Mouse (Mus musculus): ENCODE results near the gene Celf2. TPM values are rescaled to one million over a fixed set of nuclear protein-coding genes. Genes with fewer than 3 reads are reported as not detected.

Gene Celf2
- total RNA-seq, 2 experiments from 2014 or later: 53.7 to 61.2 TPM

DNA sequence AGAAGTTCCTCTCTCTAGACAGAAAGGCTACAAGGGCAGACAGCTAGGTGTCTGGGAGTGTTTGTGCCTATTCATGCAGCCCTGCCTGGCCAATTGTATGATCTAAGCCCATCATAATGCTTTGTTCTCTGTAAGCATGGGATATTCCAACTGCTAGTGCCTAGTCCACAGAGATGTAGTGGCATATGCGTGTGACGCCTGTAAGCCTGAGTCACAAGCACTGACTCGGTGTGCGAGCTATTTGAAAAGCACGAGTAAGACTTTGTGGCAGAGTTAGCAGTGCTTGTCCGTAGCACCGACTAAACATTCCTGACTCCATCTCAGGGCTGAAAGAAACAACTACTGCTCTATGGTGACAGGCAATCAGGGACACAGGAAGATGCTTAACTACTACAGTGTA lies 960.1 kb downstream of the Celf2 start:
- intact Hi-C loops (cut with DNase I; ENCODE audit: low total_unique reads): no loop called here
- DNase-seq: no peak

DNA sequence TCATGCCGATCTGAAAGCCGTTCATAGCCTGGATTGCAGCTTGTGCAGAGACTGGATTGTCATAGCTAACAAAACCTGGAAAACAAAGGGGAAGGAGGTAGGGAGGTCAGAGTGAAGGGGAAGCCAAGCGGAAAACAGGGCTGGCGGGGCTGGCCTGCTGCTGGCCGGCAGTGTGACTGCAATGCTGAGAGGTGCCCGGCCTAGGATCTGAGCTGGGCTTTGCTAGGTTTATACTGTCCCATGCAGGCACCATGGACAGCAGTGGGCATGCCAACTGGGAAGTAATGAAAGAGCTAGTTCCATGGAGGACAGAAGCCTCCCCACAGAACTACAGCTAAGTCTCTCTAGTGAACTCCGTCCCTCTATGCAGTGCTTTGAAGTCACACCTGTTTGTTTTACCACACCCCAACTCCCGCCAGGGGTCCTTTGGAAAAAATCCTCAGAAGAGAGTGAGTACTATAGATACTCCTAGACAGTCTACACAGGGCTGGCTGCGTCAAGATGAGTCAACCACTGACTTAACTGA lies 962.2 kb downstream of the Celf2 start:
- DNase-seq: no peak
- intact Hi-C loops (cut with DNase I; ENCODE audit: low total_unique reads): no loop called here

DNA sequence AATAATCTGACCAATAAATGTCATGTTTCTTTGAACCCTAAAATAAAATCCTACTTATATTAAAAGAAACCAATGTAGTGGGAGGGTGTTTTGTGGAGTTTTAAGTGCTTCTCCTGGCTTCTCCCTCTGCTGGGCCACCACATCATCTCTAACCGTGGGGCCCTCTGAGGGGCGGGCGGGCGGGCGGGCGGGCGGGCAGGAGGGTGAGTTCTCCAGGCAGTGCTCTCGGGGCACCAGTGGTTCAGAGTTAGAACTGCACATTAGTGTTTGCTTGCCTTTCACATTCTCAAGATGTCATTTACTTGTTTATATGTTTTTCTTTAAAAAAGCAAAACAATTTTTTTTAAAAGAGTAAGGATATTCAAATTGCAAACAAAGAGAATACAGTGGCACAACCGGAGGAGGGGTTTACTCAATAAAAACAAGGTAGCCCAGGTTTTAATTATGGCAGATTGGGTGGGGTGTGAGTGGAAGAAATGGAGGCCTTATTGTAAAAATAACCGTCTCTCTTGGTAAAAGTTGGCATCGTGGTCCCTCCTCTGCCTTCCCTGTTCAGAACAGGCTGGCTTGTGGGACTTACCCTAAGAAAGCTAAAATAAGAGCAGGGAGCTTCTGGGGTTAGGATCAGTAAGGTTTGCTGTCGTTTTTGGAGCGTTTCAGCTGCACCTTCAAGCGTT lies 962.8 kb downstream of the Celf2 start:
- no peak for DNase-seq

DNA sequence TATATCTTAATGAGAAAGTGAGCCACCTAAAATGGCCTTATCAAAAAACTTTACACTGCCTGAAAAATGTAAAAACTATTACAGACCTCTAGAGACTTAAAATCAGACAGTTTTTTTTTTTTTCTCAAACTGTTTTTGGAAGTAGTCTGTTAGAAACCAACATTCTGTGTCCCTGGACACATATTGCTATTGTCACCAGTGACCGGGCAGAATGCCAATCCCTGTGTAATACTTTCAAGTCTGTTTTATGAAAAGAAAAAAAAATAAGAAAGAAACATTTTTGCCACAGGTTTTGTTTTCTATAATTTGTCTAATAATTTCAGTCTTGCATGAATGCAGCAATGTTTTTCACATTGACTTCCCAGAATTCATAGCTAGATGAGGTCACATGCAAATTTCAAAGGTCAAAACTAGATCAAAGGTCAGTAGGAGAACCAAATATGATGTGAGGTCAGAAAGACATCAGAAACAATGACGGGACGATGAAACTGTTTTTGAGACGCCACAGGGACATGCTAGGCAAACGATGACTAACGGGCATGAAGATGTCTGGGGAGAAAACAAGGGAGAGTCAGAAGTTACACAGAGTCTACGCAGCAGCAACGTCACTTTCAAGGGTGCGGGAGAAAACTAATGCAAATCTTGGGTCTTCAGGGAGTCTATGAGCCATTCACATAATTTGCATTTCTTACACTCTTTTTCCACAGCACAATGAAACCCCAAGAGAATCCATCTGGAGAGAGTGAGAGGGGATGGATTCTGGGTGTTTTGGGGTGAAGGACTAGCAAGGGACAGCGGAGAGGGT lies 964.0 kb downstream of the Celf2 start:
- DNase-seq: peak; percentile 29
- intact Hi-C loops (cut with DNase I; ENCODE audit: low total_unique reads): no loop called here

More for the DNA sequence above, 962.8 kb downstream of the Celf2 start:
- intact Hi-C loops (cut with DNase I; ENCODE audit: low total_unique reads): no loop called here

DNA sequence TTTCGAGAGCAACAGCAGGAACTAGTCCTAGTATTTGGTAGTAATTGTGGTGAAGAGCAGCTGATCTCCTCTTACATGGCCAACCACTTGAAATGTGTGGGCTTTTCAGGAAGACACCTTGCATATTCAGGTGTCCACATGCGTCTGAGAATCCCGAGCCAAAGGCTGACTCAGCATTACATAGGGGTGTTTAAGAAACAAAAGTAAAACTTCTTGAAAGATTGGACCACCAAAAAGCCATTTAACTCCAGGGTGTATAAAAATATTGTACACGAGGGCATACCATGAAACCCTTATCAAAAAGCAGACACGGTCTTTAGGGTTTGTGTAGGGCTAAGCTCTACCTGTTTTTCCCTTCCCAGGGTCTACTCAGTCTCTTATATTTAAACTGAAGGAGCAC lies 965.7 kb downstream of the Celf2 start:
- DNase-seq: no peak
- intact Hi-C loops (cut with DNase I; ENCODE audit: low total_unique reads): no loop called here

DNA sequence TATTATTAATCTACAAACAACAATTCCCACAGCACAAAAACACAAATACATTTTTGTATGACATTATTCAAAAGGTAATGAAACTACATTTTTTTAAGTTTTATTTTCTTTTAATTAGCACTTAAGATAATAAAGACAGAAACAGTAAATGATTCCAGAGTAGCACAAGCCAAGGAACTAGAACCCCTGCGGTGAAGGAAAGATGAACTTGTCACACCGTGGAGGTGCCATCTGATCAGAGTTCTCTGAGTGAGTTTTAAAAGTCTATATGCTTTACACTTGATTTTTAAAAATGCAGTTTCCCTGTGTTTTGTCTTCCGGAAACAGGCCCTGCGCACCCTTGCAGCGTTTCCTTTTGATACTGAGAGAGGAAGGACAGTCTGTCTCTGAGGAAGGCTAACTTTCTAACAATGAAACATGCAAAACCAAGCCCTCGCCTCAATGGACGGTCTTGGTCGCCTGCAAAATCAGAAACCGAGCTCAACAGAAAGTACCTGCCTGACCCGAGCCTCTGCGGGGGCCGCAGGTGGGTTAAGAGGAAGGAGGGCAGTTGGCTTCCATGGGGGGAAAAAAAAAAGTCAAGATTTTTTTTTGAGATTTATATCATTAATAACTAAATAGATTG lies 966.7 kb downstream of the Celf2 start:
- intact Hi-C loops (cut with DNase I; ENCODE audit: low total_unique reads): no loop called here

DNA sequence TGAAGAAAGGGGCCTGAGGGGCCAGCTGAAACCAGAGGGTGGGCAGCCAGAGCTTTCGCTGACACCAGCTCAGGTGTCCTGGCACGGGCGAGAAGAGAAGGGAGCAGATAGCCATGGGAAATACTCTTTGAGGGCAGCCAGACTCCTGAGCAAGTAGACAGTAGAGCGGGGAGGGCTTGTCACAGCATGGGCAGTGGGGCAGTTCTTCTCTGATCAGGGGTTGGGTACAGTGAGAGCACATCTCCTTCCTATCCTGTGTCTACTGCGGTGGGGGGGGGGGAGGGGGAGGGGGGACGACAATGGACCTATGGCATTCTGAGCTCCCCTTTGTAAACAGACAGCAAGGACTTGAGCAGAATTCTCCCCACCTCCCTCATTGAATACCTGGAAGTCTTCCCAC lies 968.5 kb downstream of the Celf2 start:
- intact Hi-C loops (cut with DNase I; ENCODE audit: low total_unique reads): no loop called here
- no peak for DNase-seq

More for the DNA sequence above, 966.7 kb downstream of the Celf2 start:
- no peak for DNase-seq

DNA sequence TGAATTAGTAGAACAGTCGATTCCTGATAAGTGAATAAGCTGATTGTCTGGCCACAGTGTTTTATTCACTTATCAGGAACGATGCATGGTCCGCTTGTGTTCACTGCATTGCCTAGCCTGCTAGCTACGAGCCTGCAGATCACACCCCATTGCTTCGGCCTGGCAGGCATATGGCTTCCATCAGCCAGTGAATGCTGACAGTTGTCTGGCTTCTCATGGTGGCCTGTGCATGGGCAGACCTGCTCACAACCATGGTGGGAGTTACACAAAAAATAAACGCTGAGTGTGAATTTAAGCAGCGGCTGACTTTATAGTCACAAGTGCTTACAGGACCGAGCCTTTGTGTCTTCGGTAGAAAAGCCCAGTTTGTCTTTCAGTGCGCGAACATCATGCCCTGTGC lies 969.3 kb downstream of the Celf2 start:
- intact Hi-C loops (cut with DNase I; ENCODE audit: low total_unique reads): no loop called here

DNA sequence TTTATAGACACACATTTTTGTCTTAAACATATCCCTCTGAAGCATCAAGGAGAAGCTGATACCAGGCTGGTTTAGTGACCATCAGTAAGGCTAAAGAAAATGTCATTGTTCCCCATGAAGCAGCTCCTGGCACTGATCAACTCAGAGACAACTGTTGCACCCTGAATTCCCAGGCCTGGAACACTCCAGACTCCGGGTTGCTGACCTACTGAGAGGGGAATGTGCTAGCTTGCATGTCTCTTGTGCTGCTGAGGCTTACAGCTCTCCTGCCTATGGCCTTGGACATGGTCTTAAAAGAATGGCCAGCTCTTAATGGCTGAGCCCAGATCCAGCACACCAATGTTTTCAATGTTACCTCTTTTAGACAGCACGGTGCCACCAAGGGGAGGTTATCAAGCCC lies 970.9 kb downstream of the Celf2 start:
- no peak for DNase-seq
- intact Hi-C loops (cut with DNase I; ENCODE audit: low total_unique reads): no loop called here

More for the DNA sequence above, 969.3 kb downstream of the Celf2 start:
- no peak for DNase-seq

DNA sequence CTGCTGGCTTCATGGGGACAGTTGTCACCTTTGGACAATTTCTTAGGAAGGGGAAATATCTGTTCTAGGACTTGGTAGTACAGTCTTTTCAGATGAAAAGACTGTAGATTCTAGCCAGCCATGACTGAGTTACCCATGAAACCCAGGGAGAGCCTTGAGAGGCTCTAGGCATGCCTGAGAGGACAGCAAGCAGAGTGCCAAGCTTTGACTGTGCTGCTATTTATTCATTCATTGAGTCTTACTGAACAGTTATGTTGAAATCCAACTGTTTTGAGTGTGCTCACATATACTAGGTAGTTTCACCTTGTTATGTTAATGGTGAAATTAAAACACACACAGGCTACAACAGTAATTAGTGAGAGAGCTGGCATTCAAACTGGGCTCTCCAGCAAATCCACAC lies 971.3 kb downstream of the Celf2 start:
- no peak for DNase-seq
- intact Hi-C loops (cut with DNase I; ENCODE audit: low total_unique reads): no loop called here

DNA sequence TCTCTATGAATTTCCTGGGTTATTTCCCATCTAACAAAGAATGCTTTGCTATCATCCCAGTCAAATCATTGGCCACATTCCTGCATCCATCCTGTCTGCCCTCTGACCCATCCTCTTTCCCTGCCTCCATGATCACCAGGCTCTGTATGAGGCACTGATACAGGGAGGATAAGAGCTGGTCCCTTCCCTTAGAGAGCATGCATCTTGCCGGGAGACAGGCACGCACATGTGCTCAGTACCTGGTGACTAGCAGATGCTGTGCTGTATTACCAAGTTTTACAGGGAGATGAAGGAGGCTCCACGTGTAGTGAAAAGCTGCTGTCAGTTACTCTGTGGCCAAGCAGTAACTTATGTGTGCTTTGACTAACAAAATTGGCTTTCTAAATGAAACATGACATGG lies 972.0 kb downstream of the Celf2 start:
- intact Hi-C loops (cut with DNase I; ENCODE audit: low total_unique reads): no loop called here
- DNase-seq: no peak

DNA sequence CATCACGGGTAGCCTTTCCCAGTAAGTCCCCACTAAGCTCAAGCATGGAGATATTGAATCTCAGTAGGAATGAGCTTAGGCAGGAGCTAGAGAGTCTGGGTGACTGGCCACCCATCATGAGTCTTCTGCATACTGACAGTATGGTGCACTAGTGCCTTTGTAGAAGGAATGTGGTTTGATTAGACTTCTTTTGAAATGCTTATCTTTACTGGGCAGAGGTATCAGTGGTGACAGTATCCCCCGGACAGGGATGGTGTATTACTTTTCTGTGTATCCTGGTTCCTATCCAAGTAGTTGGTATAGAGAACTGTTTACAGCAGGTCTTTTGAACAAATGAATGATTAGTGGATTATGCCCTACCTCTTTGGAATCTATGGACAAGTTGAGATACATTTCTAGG lies 973.0 kb downstream of the Celf2 start:
- no peak for DNase-seq
- intact Hi-C loops (cut with DNase I; ENCODE audit: low total_unique reads): no loop called here

DNA sequence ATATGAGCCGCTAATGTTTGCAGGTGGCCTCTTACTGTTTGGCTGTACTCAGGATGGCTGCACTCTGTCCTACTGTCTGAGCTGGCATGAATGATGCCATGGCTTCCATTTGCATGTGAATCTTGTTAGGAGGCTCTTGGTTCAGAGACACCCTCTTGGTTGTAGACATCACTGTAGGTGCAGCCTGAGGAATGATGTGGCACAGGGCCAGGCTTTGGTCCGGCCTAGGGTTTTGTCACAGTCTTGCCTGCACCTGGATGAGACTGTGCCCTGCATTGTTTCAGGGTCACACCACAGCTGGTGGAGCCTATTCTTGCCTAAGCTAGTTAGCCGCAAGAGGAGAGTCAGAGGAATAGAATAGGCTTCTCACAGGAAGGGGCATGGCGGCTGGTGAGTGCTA lies 977.0 kb downstream of the Celf2 start:
- intact Hi-C loops (cut with DNase I; ENCODE audit: low total_unique reads): no loop called here
- DNase-seq: no peak

DNA sequence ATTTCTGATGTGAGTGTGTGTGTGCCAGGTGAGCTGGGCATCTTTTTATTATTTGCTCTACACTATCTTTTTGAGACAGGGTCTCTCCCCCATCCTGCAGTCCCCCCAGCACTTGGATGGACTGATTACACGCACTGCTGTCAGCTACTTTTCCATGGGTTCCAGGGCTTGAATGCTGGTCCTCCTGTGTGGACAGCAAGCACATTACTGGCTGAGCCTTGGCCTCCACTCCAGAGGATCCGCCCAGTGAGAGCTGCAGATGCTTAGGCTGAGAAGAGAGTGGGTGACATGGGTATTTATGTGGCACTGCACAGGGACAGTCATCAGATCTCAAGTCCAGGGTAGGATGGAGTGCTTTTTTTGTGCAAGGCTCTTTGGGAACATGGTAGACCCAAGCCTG lies 981.3 kb downstream of the Celf2 start:
- intact Hi-C loops (cut with DNase I; ENCODE audit: low total_unique reads): no loop called here
- no peak for DNase-seq

DNA sequence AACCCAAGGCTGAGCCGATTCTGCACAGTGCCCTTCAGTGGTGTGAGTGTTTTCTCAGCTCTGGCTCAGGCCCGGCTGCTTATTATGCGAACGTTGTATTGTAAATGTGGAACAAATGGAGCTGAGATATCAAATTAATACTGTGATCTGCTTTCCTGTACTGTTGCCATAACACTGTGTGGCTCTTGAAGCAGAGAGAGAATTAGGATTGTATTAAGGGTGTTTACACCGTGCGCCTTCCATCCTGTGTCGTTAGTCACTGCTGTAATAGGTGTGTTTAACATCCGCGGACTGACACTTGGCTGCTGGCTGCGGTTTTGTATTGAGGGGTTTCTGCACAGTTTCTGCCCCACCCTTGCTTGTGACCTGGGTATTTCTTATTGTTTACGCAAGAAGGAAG lies 982.5 kb downstream of the Celf2 start:
- intact Hi-C loops (cut with DNase I; ENCODE audit: low total_unique reads): no loop called here
- no peak for DNase-seq

DNA sequence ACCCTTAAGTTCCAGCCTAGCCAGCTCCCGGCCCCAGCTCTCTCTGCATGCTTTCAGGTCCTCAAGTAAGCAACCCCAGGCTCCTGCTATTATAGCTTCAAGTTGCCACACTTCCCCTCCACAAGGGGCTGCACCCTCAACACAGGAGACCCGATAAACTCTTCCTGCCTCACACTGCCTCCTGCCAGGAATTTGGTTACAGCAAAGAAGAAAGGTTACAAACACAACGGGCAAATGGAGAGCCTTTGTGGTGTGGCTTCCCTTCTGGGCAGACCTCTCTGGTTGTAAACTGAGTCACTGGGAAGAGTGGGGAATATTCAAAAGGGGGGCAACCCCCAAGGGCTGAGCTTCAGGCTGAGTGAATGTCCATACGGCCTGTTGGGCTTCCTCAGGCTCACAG lies 983.1 kb downstream of the Celf2 start:
- intact Hi-C loops (cut with DNase I; ENCODE audit: low total_unique reads): no loop called here
- no peak for DNase-seq

DNA sequence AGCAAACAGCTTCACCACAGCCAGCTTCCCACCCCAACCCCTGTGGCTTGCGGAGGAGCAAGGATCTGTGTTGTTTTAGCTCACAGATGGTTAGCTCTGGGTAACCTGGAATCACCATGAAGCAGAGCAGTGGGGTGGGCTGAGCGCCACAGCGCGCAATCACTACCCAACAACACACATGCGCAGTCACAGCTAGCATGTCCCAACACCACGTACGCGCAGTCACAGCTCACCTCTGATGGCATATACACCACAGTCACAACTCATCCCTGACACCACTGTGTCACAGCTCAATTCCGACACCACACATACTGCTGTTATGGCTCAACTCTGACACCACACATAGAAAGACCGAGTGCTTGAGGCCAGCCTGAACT lies 985.5 kb downstream of the Celf2 start:
- intact Hi-C loops (cut with DNase I; ENCODE audit: low total_unique reads): no loop called here
- DNase-seq: no peak

DNA sequence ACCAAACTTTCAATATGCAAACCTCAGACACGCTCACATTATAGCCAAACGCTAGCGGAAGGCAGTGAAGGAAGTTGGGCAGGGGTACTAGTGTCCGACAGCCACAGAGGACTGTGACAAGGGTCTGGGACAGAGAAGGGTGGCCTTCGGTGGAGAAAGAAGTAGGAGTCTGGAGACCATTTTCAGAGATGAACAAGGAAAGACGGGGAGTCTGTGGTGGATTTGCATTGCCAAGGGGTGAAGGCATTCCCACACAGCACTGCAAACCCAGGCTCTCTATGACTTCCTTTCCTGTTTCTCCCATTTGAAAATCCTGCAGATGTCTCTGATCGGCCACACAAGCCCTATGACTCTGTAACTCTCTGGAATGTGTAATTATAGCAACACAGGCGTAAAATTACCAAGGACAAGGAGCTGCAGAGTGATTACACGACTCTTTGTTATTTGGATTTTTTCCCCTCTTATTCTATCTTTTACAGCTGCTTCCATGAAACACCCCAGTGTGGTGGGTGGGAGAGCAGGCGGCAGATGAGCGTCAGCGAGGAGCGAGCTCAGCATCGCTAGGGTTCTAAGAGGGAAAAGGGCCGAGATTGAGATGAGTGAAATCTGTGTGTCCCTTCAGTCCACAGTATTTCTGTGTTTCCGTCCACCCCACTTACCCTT lies 986.0 kb downstream of the Celf2 start:
- intact Hi-C loops (cut with DNase I; ENCODE audit: low total_unique reads): no loop called here
- no peak for DNase-seq

DNA sequence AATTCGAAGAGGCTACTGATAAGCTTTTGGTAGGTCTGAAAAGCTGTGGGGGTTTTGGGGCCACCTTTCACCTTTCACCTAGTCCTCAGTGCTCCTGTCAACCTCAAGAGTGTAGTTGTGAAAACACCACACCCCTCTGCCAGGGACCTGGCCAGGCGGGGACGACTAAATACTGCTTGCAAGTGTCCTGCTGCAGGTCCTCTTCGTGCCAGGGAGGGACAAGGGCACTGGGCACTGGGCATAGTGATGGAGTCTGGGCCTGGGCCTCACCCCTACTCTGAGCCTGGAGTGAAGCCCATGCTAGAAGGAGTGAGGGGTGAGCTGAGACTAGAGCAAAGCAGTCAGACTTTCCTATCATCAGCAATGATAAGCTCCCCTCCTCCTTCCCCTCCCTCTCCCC lies 987.0 kb downstream of the Celf2 start:
- DNase-seq: no peak
- intact Hi-C loops (cut with DNase I; ENCODE audit: low total_unique reads): no loop called here

DNA sequence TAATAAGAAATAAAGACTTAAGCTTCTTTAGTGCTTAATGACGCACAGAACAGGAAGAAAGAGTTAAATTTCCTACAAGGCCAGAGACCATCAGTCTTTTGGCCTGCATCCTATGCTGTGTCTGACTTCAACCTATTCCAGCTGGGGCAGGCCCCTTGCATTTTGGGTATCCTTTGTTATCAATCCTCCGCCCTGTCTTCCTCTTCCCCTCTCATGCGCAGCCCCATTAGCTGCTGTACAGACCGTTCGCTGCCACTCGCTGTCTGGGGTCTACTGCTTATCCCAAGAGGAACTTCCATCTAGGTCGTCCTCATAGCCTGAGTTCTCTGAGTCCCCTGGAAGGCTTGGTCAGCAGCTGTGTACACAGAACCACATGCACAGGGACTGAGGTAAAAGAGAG lies 996.2 kb downstream of the Celf2 start:
- intact Hi-C loops (cut with DNase I; ENCODE audit: low total_unique reads): no loop called here
- DNase-seq: no peak

Measured in gastrocnemius, postnatal 14 days (tissue).